Mouse (Mus musculus) layer of hippocampus, adult 11-12 months (tissue): ENCODE measurements at regions not wholly inside any gene's neighbourhood (a gene's known extent, or its start where the extent isn't known, plus 50 kb on each side); places are given as distances from the start of the nearest gene placed in this dataset.
A peak's percentile ranks its signal among the peaks of the same experiment; 100 is the strongest.
"Not testable (repeated sequence)": the region's sequence is repeated elsewhere in the genome, so short reads cannot be mapped to it uniquely, and the experiment has no call there.

Experiments
- DNase-seq: peaks from one replicate; pipeline ENCODE4 v3.0.0; 2022; ENCODE audit warnings: low spot score

GRCm38 (mm10) chr11:40510325-40511239 is 184.4 kb downstream of the Mat2b start:
- no peak for DNase-seq

GRCm38 (mm10) chr11:40491599-40491998 is 203.4 kb downstream of the Mat2b start:
- peak; percentile 17 for DNase-seq

- DNase-seq: not testable (repeated sequence)
Measured at GRCm38 (mm10) chr11:40478171-40478570, 216.8 kb downstream of the Mat2b start.

GRCm38 (mm10) chr11:40477294-40477693 is 217.7 kb downstream of the Mat2b start:
- no peak for DNase-seq

GRCm38 (mm10) chr11:40469080-40469705 is 225.8 kb downstream of the Mat2b start:
- peak; percentile 73 for DNase-seq

GRCm38 (mm10) chr11:40456571-40456970 is 238.4 kb downstream of the Mat2b start:
- no peak for DNase-seq

- not testable (repeated sequence) for DNase-seq
Measured at GRCm38 (mm10) chr11:40454994-40455393, 240.0 kb downstream of the Mat2b start.

GRCm38 (mm10) chr11:40446846-40447245 is 248.2 kb downstream of the Mat2b start:
- no peak for DNase-seq

- DNase-seq: no peak
Measured at GRCm38 (mm10) chr11:40434002-40434401, 261.0 kb downstream of the Mat2b start.

GRCm38 (mm10) chr11:40428858-40429257 is 266.1 kb downstream of the Mat2b start:
- no peak for DNase-seq

GRCm38 (mm10) chr11:40424316-40424715 is 270.7 kb downstream of the Mat2b start:
- no peak for DNase-seq

GRCm38 (mm10) chr11:40407571-40407970 is 287.4 kb downstream of the Mat2b start:
- DNase-seq: no peak

GRCm38 (mm10) chr11:40402249-40402648 is 292.8 kb downstream of the Mat2b start:
- no peak for DNase-seq

GRCm38 (mm10) chr11:40397453-40398104 is 297.4 kb downstream of the Mat2b start:
- DNase-seq: no peak

GRCm38 (mm10) chr11:40395331-40395730 is 299.7 kb downstream of the Mat2b start:
- peak; percentile 43 for DNase-seq

GRCm38 (mm10) chr11:40394864-40395266 is 300.1 kb downstream of the Mat2b start:
- DNase-seq: no peak

GRCm38 (mm10) chr11:40394283-40394758 is 300.7 kb downstream of the Mat2b start:
- DNase-seq: no peak

- no peak for DNase-seq
Measured at GRCm38 (mm10) chr11:40380696-40381095, 314.3 kb downstream of the Mat2b start.

- DNase-seq: no peak
Measured at GRCm38 (mm10) chr11:40371696-40372095, 323.3 kb downstream of the Mat2b start.

GRCm38 (mm10) chr11:40366573-40366972 is 328.4 kb downstream of the Mat2b start:
- DNase-seq: no peak

GRCm38 (mm10) chr11:40362530-40363185 is 332.3 kb downstream of the Mat2b start:
- no peak for DNase-seq
